Comparison of ENCODE assay signal across 18 mouse cellular contexts in genomic region chr10:41568306-41568705, GRCm38 (mm10). TPM values are rescaled to one million over a fixed set of nuclear protein-coding genes. Genes with fewer than 3 reads are reported as not detected.
DNase-seq lines count a peak whose midpoint lies in the region; ATAC-seq and TF ChIP-seq lines count a peak whose summit lies in the region.
"Had no signal": no experiment of that assay in that cellular context is flagged by ENCODE, and none has a peak within 500 bp of the region (broad histone marks: within the 10 kb centered on the region; RNA-seq: fewer than 3 reads in every experiment).

No protein-coding gene starts in this region.

- H3K4me2 ChIP-seq in kidney, embryonic 16.5 days (replicated peaks; ENCODE audit: low read depth, low read length), result no peak overlapping the region
- H3K4me2 ChIP-seq in kidney, embryonic 14.5 days (replicated peaks; ENCODE audit: low read depth, low read length), result no peak overlapping the region
- H3K4me2 ChIP-seq: heart, embryonic 15.5 days; limb, embryonic 12.5 days; neural tube, embryonic 15.5 days had no signal

- H3K27ac ChIP-seq in kidney, embryonic 16.5 days (ENCODE audit: low read length), result no peak overlapping the region
- no peak overlapping the region for H3K27ac ChIP-seq in kidney, embryonic 14.5 days (ENCODE audit: low read depth, low read length)
- H3K27ac ChIP-seq in layer of hippocampus, adult 2 months, result no peak overlapping the region
- no peak overlapping the region for H3K27ac ChIP-seq in heart, embryonic 10.5 days
- H3K27ac ChIP-seq: heart, embryonic 15.5 days; hindbrain, embryonic 10.5 days; left cerebral cortex, adult 2 months; limb, embryonic 12.5 days; neural tube, embryonic 15.5 days had no signal

- H3K4me1 ChIP-seq in kidney, embryonic 16.5 days (ENCODE audit: insufficient read depth, low read length), result peaks cover 10% of the 10 kb centered on the region; the same call in 1 of the 2 replicates
- peaks cover 12% of the 10 kb centered on the region for H3K4me1 ChIP-seq in kidney, embryonic 14.5 days (ENCODE audit: control insufficient read depth, insufficient read depth, low read length)
- peaks cover 27% of the 10 kb centered on the region for H3K4me1 ChIP-seq in heart, embryonic 10.5 days
- H3K4me1 ChIP-seq: neural tube, embryonic 15.5 days had no signal

- H3K36me3 ChIP-seq in kidney, embryonic 16.5 days (ENCODE audit: insufficient read depth, low read length), result no peaks in the 10 kb centered on the region
- H3K36me3 ChIP-seq in kidney, embryonic 14.5 days (ENCODE audit: control insufficient read depth, insufficient read depth, low read length), result no peaks in the 10 kb centered on the region
- H3K36me3 ChIP-seq in heart, embryonic 10.5 days, result no peaks in the 10 kb centered on the region
- H3K36me3 ChIP-seq: heart, embryonic 15.5 days; hindbrain, embryonic 10.5 days; limb, embryonic 12.5 days; neural tube, embryonic 15.5 days had no signal

- H3K27me3 ChIP-seq in kidney, embryonic 16.5 days (ENCODE audit: insufficient read depth, low read length), result no peaks in the 10 kb centered on the region
- H3K27me3 ChIP-seq in kidney, embryonic 14.5 days (ENCODE audit: control insufficient read depth, insufficient read depth, low read length), result no peaks in the 10 kb centered on the region
- no peaks in the 10 kb centered on the region for H3K27me3 ChIP-seq in heart, embryonic 10.5 days (ENCODE audit: insufficient read depth, poor library complexity, severe bottlenecking)
- H3K27me3 ChIP-seq: heart, embryonic 15.5 days; limb, embryonic 12.5 days; neural tube, embryonic 15.5 days had no signal

- H3K9ac ChIP-seq in kidney, embryonic 16.5 days (replicated peaks; ENCODE audit: low read length), result no peak overlapping the region
- H3K9ac ChIP-seq in kidney, embryonic 14.5 days (ENCODE audit: low read depth, low read length), result no peak overlapping the region
- H3K9ac ChIP-seq: heart, embryonic 15.5 days; limb, embryonic 12.5 days; neural tube, embryonic 15.5 days had no signal

- ATAC-seq in kidney, embryonic 16.5 days (ENCODE audit: low FRiP score, low TSS enrichment), result no peak
- peak; percentile 53; the same call in 1 of the 2 replicates for ATAC-seq in kidney, embryonic 14.5 days (ENCODE audit: low FRiP score, low TSS enrichment)

- DNase-seq in kidney, adult 11 months, result peak; percentile 81
- peak; percentile 18 for DNase-seq in 3134 (ENCODE audit: extremely low read depth, insufficient read length, low spot score)
- DNase-seq in embryo, embryonic 10.5 days (ENCODE audit: low spot score), result peak; percentile 41
- DNase-seq in layer of hippocampus, adult 2 months (ENCODE audit: low spot score in 2 of 2), result no peak
- no peak for DNase-seq in layer of hippocampus, adult 11-12 months (ENCODE audit: low spot score)
- no peak for DNase-seq in heart, embryonic 10.5 days (ENCODE audit: low spot score)
- DNase-seq: cerebellum, postnatal 14 days; gastrocnemius, postnatal 10 days; heart, adult 18-20 months; midbrain, embryonic 14.5 days had no signal

- no peak for TF ChIP-seq CTCF in layer of hippocampus, adult 2 months (conservative IDR thresholded peaks at IDR 0.05)

- 14% methylated on average over 3 of the region's 3 CpGs for WGBS in kidney, embryonic 16.5 days
- WGBS in kidney, embryonic 14.5 days, result 27% methylated on average over 3 of the region's 3 CpGs
- 64% methylated on average over 3 of the region's 3 CpGs for WGBS in heart, embryonic 10.5 days

- no peaks in the 10 kb centered on the region for H3K9me3 ChIP-seq in kidney, embryonic 16.5 days (ENCODE audit: low read length)
- no peaks in the 10 kb centered on the region for H3K9me3 ChIP-seq in kidney, embryonic 14.5 days (ENCODE audit: control insufficient read depth, low read length)
- H3K9me3 ChIP-seq in heart, embryonic 10.5 days, result no peaks in the 10 kb centered on the region
- H3K9me3 ChIP-seq: heart, embryonic 15.5 days; hindbrain, embryonic 10.5 days; limb, embryonic 12.5 days; neural tube, embryonic 15.5 days had no signal

- no peak overlapping the region for H3K4me3 ChIP-seq in kidney, embryonic 16.5 days (ENCODE audit: low read length)
- no peak overlapping the region for H3K4me3 ChIP-seq in kidney, embryonic 14.5 days (ENCODE audit: low read length)
- H3K4me3 ChIP-seq in layer of hippocampus, adult 2 months, result no peak overlapping the region
- H3K4me3 ChIP-seq in heart, embryonic 10.5 days, result no peak overlapping the region
- H3K4me3 ChIP-seq: heart, embryonic 15.5 days; hindbrain, embryonic 10.5 days; left cerebral cortex, adult 2 months; limb, embryonic 12.5 days; myocyte; neural tube, embryonic 15.5 days had no signal

RNA-seq across cellular contexts. Expression of gene Cd164, which starts 49.1 kb away (rescaled TPM):
- polyA plus RNA-seq in kidney, embryonic 16.5 days (2015; fragmentation: Nextera tagmentation; extraction: Ambion mirVana), result 191 and 208 TPM in 2 replicates
- 134 and 221 TPM in 2 replicates for polyA plus RNA-seq in kidney, embryonic 14.5 days (2014; fragmentation: Nextera tagmentation; extraction: Ambion mirVana)
- total RNA-seq in layer of hippocampus, adult 2 months (2021), result 10 to 100 TPM; 56.8 to 67.2 TPM
- polyA plus RNA-seq in heart, embryonic 10.5 days (2016; fragmentation: Nextera tagmentation; extraction: Ambion mirVana), result 156 and 169 TPM in 2 replicates

Comparison
In these comparisons a context has a peak if more than half of its experiments do, and no peak if none do; other contexts are left out.
1. DNase-seq: peak in kidney, adult 11 months (single experiment), 3134 (single experiment) and embryo, embryonic 10.5 days (single experiment); none in layer of hippocampus, adult 2 months (0 of 2), layer of hippocampus, adult 11-12 months (single experiment) and heart, embryonic 10.5 days (single experiment).